27 mouse cellular contexts compared by ENCODE assay signal in genomic region chr11:95532353-95533072, GRCm38 (mm10). TPM values are rescaled to one million over a fixed set of nuclear protein-coding genes. Genes with fewer than 3 reads are reported as not detected.
DNase-seq lines count a peak whose midpoint lies in the region; ATAC-seq and TF ChIP-seq lines count a peak whose summit lies in the region.
"Had no signal": no experiment of that assay in that cellular context is flagged by ENCODE, and none has a peak within 500 bp of the region (broad histone marks: within the 10 kb centered on the region; RNA-seq: fewer than 3 reads in every experiment).

No protein-coding gene starts in this region.

- WGBS in neural tube, embryonic 11.5 days = 76% methylated on average over 13 of the region's 13 CpGs
- 78% methylated on average over 13 of the region's 13 CpGs for WGBS in hindbrain, embryonic 11.5 days

- TF ChIP-seq POLR2A in CH12.LX (IDR thresholded peaks at IDR 0.05; ENCODE audit: low read depth, low read length) = no peak
- no peak for TF ChIP-seq POLR2A in ES-Bruce4 (IDR thresholded peaks at IDR 0.05; ENCODE audit: insufficient read depth, low read length)

- H3K79me2 ChIP-seq in CH12.LX (replicated peaks; ENCODE audit: control insufficient read depth, extremely low read depth, insufficient read depth, poor library complexity, severe bottlenecking) = no peaks in the 10 kb centered on the region

- H3K4me2 ChIP-seq in neural tube, embryonic 11.5 days (ENCODE audit: low read depth) = no peak overlapping the region
- no peak overlapping the region for H3K4me2 ChIP-seq in CH12.LX (ENCODE audit: insufficient read depth, low read depth, poor library complexity, severe bottlenecking)
- H3K4me2 ChIP-seq in hindbrain, embryonic 11.5 days (replicated peaks; ENCODE audit: low read depth, low read length) = no peak overlapping the region
- H3K4me2 ChIP-seq: embryonic facial prominence, embryonic 12.5 days; embryonic facial prominence, embryonic 15.5 days; heart, embryonic 11.5 days; hindbrain, embryonic 13.5 days; intestine, embryonic 15.5 days had no signal

- DNase-seq in neural tube, embryonic 11.5 days (ENCODE audit: low spot score) = peak; percentile 8
- no peak for DNase-seq in neural tube, embryonic 10.5 days (ENCODE audit: extremely low spot score, low spot score)
- DNase-seq in CH12.LX (ENCODE audit: extremely low read depth) (no peak), R1 (ENCODE audit: low read depth, low spot score) (peak; percentile 94)
- DNase-seq in hindbrain, embryonic 11.5 days (ENCODE audit: low spot score) = no peak
- no peak for DNase-seq in cerebellum, adult 18-20 months
- DNase-seq: adrenal gland, postnatal 10 days; adrenal gland, postnatal 36 days; B cell, adult 2 months; cerebellum, adult 2 months; cerebellum, adult 9-11 months; cerebellum, postnatal 25 days; forebrain, postnatal 0 days; gastrocnemius, adult 2 months; gastrocnemius, postnatal 14 days; heart, adult 11 months had no signal

- no peaks in the 10 kb centered on the region for H3K4me1 ChIP-seq in neural tube, embryonic 11.5 days (ENCODE audit: control insufficient read depth, insufficient read depth, low read length)
- H3K4me1 ChIP-seq in CH12.LX (ENCODE audit: control insufficient read depth in 1 of 2, insufficient read depth in 2 of 2) (peaks cover 0 to 2% of the 10 kb centered on the region in 2 experiments; a peak in 3 of 4 replicates), ES-Bruce4 (ENCODE audit: control insufficient read depth, insufficient read depth, low read length) (peaks cover 3% of the 10 kb centered on the region)
- no peaks in the 10 kb centered on the region; the same call in 1 of the 2 replicates for H3K4me1 ChIP-seq in hindbrain, embryonic 11.5 days (replicated peaks; ENCODE audit: control insufficient read depth, insufficient read depth, low read length)

- TF ChIP-seq CTCF in CH12.LX (conservative IDR thresholded peaks at IDR 0.05 in 1 of 2, IDR thresholded peaks at IDR 0.05 in 1 of 2; ENCODE audit: low read depth in 2 of 2, low read length in 2 of 2) (no peak), ES-Bruce4 (IDR thresholded peaks at IDR 0.05; ENCODE audit: low read depth, low read length) (no peak)

- no peaks in the 10 kb centered on the region for H3K36me3 ChIP-seq in neural tube, embryonic 11.5 days (ENCODE audit: control insufficient read depth, insufficient read depth, low read length)
- H3K36me3 ChIP-seq in CH12.LX (replicated peaks in 1 of 2; ENCODE audit: control insufficient read depth in 1 of 2, insufficient read depth in 1 of 2, low read length in 1 of 2) (no peaks in the 10 kb centered on the region), ES-Bruce4 (ENCODE audit: control insufficient read depth, insufficient read depth, low read length, poor library complexity, severe bottlenecking) (no peaks in the 10 kb centered on the region)
- H3K36me3 ChIP-seq in hindbrain, embryonic 11.5 days (ENCODE audit: control insufficient read depth, insufficient read depth, low read length) = no peaks in the 10 kb centered on the region
- H3K36me3 ChIP-seq: embryonic facial prominence, embryonic 12.5 days; embryonic facial prominence, embryonic 15.5 days; hindbrain, embryonic 13.5 days; intestine, embryonic 15.5 days had no signal

- dilution Hi-C loops in CH12.LX (cut with MboI; ENCODE audit: extremely low pct_ligation_motif_present, extremely low pct_unique_long_range_greater_than_20kb, low sequenced_read_pairs) = no loop called here

- in situ Hi-C loops in CH12.LX (cut with MboI; ENCODE audit: low pct_ligation_motif_present, low pct_unique_long_range_greater_than_20kb, low sequenced_read_pairs) = loop anchor here (5.0 kb wide), 2 partner anchors 50 to 120 kb away; no protein-coding TSS in a partner anchor

- H3K4me3 ChIP-seq in neural tube, embryonic 11.5 days (ENCODE audit: low read depth, low read length) = no peak overlapping the region
- H3K4me3 ChIP-seq in CH12.LX (replicated peaks in 1 of 3; ENCODE audit: low read depth in 2 of 3, low read length in 2 of 3, poor library complexity in 1 of 3) = no peak overlapping the region
- H3K4me3 ChIP-seq in ES-Bruce4 (ENCODE audit: low read depth, low read length) = no peak overlapping the region
- H3K4me3 ChIP-seq in hindbrain, embryonic 11.5 days (ENCODE audit: low read depth, low read length) = no peak overlapping the region
- H3K4me3 ChIP-seq: embryonic facial prominence, embryonic 12.5 days; embryonic facial prominence, embryonic 15.5 days; gastrocnemius, adult 2 months; hindbrain, embryonic 13.5 days; intestine, embryonic 15.5 days had no signal

- ATAC-seq in neural tube, embryonic 11.5 days (ENCODE audit: insufficient read depth, low FRiP score, low TSS enrichment) = no peak
- ATAC-seq in hindbrain, embryonic 11.5 days (ENCODE audit: low FRiP score) = no peak
- no peak for ATAC-seq in megakaryocyte, adult 5-6 weeks (ENCODE audit: poor library complexity, severe bottlenecking)
- ATAC-seq: activated CD4-positive, CD25-positive, alpha-beta regulatory T cell, adult 4 months; forebrain, embryonic 14.5 days; forebrain, postnatal 0 days; intestine, embryonic 15.5 days had no signal

- no peak for TF ChIP-seq RAD21 in CH12.LX (IDR thresholded peaks at IDR 0.05; ENCODE audit: low read depth, low read length)

- no peaks in the 10 kb centered on the region for H3K27me3 ChIP-seq in neural tube, embryonic 11.5 days (ENCODE audit: control insufficient read depth, insufficient read depth, low read length)
- H3K27me3 ChIP-seq in CH12.LX (replicated peaks) = peaks cover 71% of the 10 kb centered on the region
- H3K27me3 ChIP-seq in ES-Bruce4 (ENCODE audit: control insufficient read depth, insufficient read depth, low read length, poor library complexity, severe bottlenecking) = no peaks in the 10 kb centered on the region
- H3K27me3 ChIP-seq in hindbrain, embryonic 11.5 days (ENCODE audit: control insufficient read depth, insufficient read depth, low read length) = no peaks in the 10 kb centered on the region
- H3K27me3 ChIP-seq: embryonic facial prominence, embryonic 12.5 days; embryonic facial prominence, embryonic 15.5 days had no signal

- no peaks in the 10 kb centered on the region for H3K9me3 ChIP-seq in neural tube, embryonic 11.5 days (ENCODE audit: control insufficient read depth, low read length)
- H3K9me3 ChIP-seq in CH12.LX (replicated peaks; ENCODE audit: low read length) = peaks cover 1% of the 10 kb centered on the region
- H3K9me3 ChIP-seq in ES-Bruce4 (replicated peaks; ENCODE audit: control insufficient read depth, insufficient read depth, low read length, poor library complexity, severe bottlenecking) = no peaks in the 10 kb centered on the region
- no peaks in the 10 kb centered on the region for H3K9me3 ChIP-seq in hindbrain, embryonic 11.5 days (ENCODE audit: control insufficient read depth, low read length)
- H3K9me3 ChIP-seq: embryonic facial prominence, embryonic 12.5 days; embryonic facial prominence, embryonic 15.5 days; hindbrain, embryonic 13.5 days; intestine, embryonic 15.5 days had no signal

- TF ChIP-seq EP300 in CH12.LX (IDR thresholded peaks at IDR 0.05; ENCODE audit: low read length) = no peak
- 0 out of 2 replicates have a peak, but pooled peaks have one; percentile 58 for TF ChIP-seq EP300 in ES-Bruce4 (IDR thresholded peaks at IDR 0.05; ENCODE audit: insufficient read depth, low read depth, low read length)

- no peak overlapping the region for H3K9ac ChIP-seq in neural tube, embryonic 11.5 days (ENCODE audit: low read length)
- H3K9ac ChIP-seq in CH12.LX (ENCODE audit: insufficient read depth, low read depth) = no peak overlapping the region
- H3K9ac ChIP-seq in ES-Bruce4 (ENCODE audit: low read depth, poor library complexity, severe bottlenecking) = no peak overlapping the region
- no peak overlapping the region for H3K9ac ChIP-seq in hindbrain, embryonic 11.5 days (ENCODE audit: low read depth, low read length)
- H3K9ac ChIP-seq: embryonic facial prominence, embryonic 12.5 days; embryonic facial prominence, embryonic 15.5 days; forebrain, postnatal 0 days; hindbrain, embryonic 13.5 days; intestine, embryonic 15.5 days had no signal

- no peak overlapping the region for H3K27ac ChIP-seq in neural tube, embryonic 11.5 days (ENCODE audit: low read depth, low read length)
- no peak overlapping the region for H3K27ac ChIP-seq in CH12.LX (ENCODE audit: insufficient read depth, low read depth)
- H3K27ac ChIP-seq in ES-Bruce4 (ENCODE audit: insufficient read depth, low read length) = no peak overlapping the region
- H3K27ac ChIP-seq in hindbrain, embryonic 11.5 days (ENCODE audit: low read depth, low read length) = no peak overlapping the region
- H3K27ac ChIP-seq: embryonic facial prominence, embryonic 12.5 days; embryonic facial prominence, embryonic 15.5 days; gastrocnemius, adult 2 months; hindbrain, embryonic 13.5 days; intestine, embryonic 15.5 days had no signal

TF ChIP-seq in CH12.LX, 34 proteins besides CTCF, POLR2A, EP300 and RAD21:
- TF ChIP-seq CHD2 (IDR thresholded peaks at IDR 0.05; ENCODE audit: low read length) (peak; percentile 89), MEF2A (IDR thresholded peaks at IDR 0.05; ENCODE audit: borderline replicate concordance, low read depth, low read length) (no peak)
TF ChIP-seq in CH12.LX: peak in this region for 1.

RNA-seq across cellular contexts. Expression of gene Nxph3, which starts 18.1 kb away (rescaled TPM):
- 0.37 and 0.66 TPM in 2 replicates for polyA plus RNA-seq in neural tube, embryonic 11.5 days (2014; fragmentation: Nextera tagmentation; extraction: Ambion mirVana)
- total RNA-seq in CH12.LX (2012; rRNA removed) (0.17 TPM in 1 of 2 replicates, not detected in the other), CH12.LX (2014; rRNA removed) (not detected in 2 replicates)
- polyA plus RNA-seq in CH12.LX (2012; ENCODE audit: insufficient read length, low read depth) (not detected in 2 replicates), ES-Bruce4 (2011; ENCODE audit: insufficient read depth, insufficient read length, low read depth, missing spikeins) (0.75 and 0.85 TPM in 2 replicates)
- polyA plus RNA-seq in hindbrain, embryonic 11.5 days (2014; fragmentation: Nextera tagmentation; extraction: Ambion mirVana) = 0.22 and 0.69 TPM in 2 replicates
- total RNA-seq in megakaryocyte, adult 5-6 weeks (2015) = not detected in 2 replicates
- not detected in 2 replicates for total RNA-seq in megakaryocyte, adult 5-6 weeks (2017)
- total RNA-seq: common myeloid progenitor, adult 5-6 weeks; hematopoietic stem cell, adult 5-6 weeks had no signal
- polyA plus RNA-seq: activated CD4-positive, CD25-positive, alpha-beta regulatory T cell, adult 4 months had no signal

RNA-seq across cellular contexts. Expression of gene Ngfr, which starts 55.0 kb away (rescaled TPM):
- 92.0 and 97.6 TPM in 2 replicates for polyA plus RNA-seq in neural tube, embryonic 11.5 days (2014; fragmentation: Nextera tagmentation; extraction: Ambion mirVana)
- total RNA-seq in CH12.LX (2012; rRNA removed) (not detected in 2 replicates), CH12.LX (2014; rRNA removed) (not detected in 2 replicates)
- polyA plus RNA-seq in CH12.LX (2012; ENCODE audit: insufficient read length, low read depth) (not detected in 2 replicates), ES-Bruce4 (2011; ENCODE audit: insufficient read depth, insufficient read length, low read depth, missing spikeins) (2.0 and 2.2 TPM in 2 replicates)
- 27.7 and 29.6 TPM in 2 replicates for polyA plus RNA-seq in hindbrain, embryonic 11.5 days (2014; fragmentation: Nextera tagmentation; extraction: Ambion mirVana)
- total RNA-seq in megakaryocyte, adult 5-6 weeks (2015) = 0.27 and 0.47 TPM in 2 replicates
- 0.08 and 0.40 TPM in 2 replicates for total RNA-seq in megakaryocyte, adult 5-6 weeks (2017)
- total RNA-seq: common myeloid progenitor, adult 5-6 weeks; hematopoietic stem cell, adult 5-6 weeks had no signal
- polyA plus RNA-seq: activated CD4-positive, CD25-positive, alpha-beta regulatory T cell, adult 4 months had no signal

Comparison
In these comparisons a context has a peak if more than half of its experiments do, and no peak if none do; other contexts are left out.
1. DNase-seq: peak in neural tube, embryonic 11.5 days (single experiment) and R1 (single experiment); none in neural tube, embryonic 10.5 days (single experiment), CH12.LX (single experiment), hindbrain, embryonic 11.5 days (single experiment) and cerebellum, adult 18-20 months (0 of 2).